Mouse (Mus musculus): ENCODE results near the gene 2310057N15Rik.
"Not testable (repeated sequence)": the region's sequence is repeated elsewhere in the genome, so short reads cannot be mapped to it uniquely, and the experiment has no call there.

2310057N15Rik gene

GRCm38 (mm10) chr16:88774106-88774505, at the start of gene 2310057N15Rik:
Gene 2310057N15Rik, minus strand, starts transcription at chr16:88774206.
- no peak for DNase-seq (ENCODE audit: low read depth)

- DNase-seq (ENCODE audit: low read depth), result no peak
These were observed 49.7 kb upstream of the 2310057N15Rik start for GRCm38 (mm10) chr16:88823736-88824135.

GRCm38 (mm10) chr16:88820066-88820465, 46.1 kb upstream of the 2310057N15Rik start, which contains the start of gene Krtap15:
Gene Krtap15, plus strand, starts transcription at chr16:88820215.
- no peak for DNase-seq (ENCODE audit: low read depth)

- DNase-seq (ENCODE audit: low read depth), result no peak
These were observed 37.8 kb upstream of the 2310057N15Rik start, which contains the start of gene Gm20741 for GRCm38 (mm10) chr16:88811827-88812226. Gene Gm20741, minus strand, starts transcription at chr16:88812220.

- no peak for DNase-seq (ENCODE audit: low read depth)
These were observed 12.8 kb upstream of the 2310057N15Rik start for GRCm38 (mm10) chr16:88786786-88787185.

- DNase-seq (ENCODE audit: low read depth), result no peak
These were observed 3.6 kb upstream of the 2310057N15Rik start, which contains the start of gene Gm5965 for GRCm38 (mm10) chr16:88777596-88777995. Gene Gm5965, plus strand, starts transcription at chr16:88777896.

GRCm38 (mm10) chr16:88758547-88758946, 15.5 kb downstream of the 2310057N15Rik start, which contains the start of gene 2310034C09Rik:
Gene 2310034C09Rik, plus strand, starts transcription at chr16:88758847.
- DNase-seq (ENCODE audit: low read depth), result not testable (repeated sequence)

GRCm38 (mm10) chr16:88751535-88751934, 22.5 kb downstream of the 2310057N15Rik start, which contains the start of gene Krtap13:
Gene Krtap13, minus strand, starts transcription at chr16:88751635.
- DNase-seq (ENCODE audit: low read depth), result not testable (repeated sequence)

GRCm38 (mm10) chr16:88747943-88748342, 26.1 kb downstream of the 2310057N15Rik start:
- no peak for DNase-seq (ENCODE audit: low read depth)

GRCm38 (mm10) chr16:88744750-88745340, 29.2 kb downstream of the 2310057N15Rik start:
- DNase-seq (ENCODE audit: low read depth), result no peak

GRCm38 (mm10) chr16:88735391-88735790, 38.6 kb downstream of the 2310057N15Rik start:
- no peak for DNase-seq (ENCODE audit: low read depth)

- DNase-seq (ENCODE audit: low read depth), result no peak
These were observed 45.2 kb downstream of the 2310057N15Rik start, which contains the start of gene Krtap13-1 for GRCm38 (mm10) chr16:88728812-88729275. Gene Krtap13-1, plus strand, starts transcription at chr16:88728862.

Measured in naive thymus-derived CD4-positive, alpha-beta T cell, adult 2 months (primary cell).